Mouse (Mus musculus) Muller cell, postnatal 12 days (primary cell): Measurements from ENCODE around the gene Pptc7.

Experiments used
- DNase-seq: peaks from one replicate; pipeline ENCODE4 v3.0.0-alpha.2; 2015; ENCODE audit errors: inconsistent ontology term

The Pptc7 gene

GRCm38 (mm10) chr5:122267136-122267535 is 17.0 kb upstream of the Pptc7 start:
- DNase-seq = no peak

DNA sequence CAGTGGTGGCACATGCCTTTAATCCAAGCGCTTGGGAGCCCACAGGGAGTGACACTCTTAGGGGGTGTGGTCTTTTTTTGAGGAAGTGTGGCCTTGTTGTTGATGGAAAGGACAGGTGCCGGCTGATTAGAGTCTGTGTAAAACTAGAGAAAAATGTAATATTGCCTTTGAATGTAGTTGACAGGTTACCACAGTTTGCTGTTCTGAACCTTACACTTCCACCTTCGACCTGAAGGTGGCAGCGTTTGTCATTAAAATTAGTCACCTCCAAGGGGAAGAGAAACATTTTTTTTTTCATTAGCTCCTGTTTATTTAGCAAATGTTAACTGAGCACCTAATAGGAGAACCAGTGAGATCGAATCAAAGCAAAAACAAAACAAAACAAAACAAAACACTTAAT is 16.3 kb upstream of the Pptc7 start:
- DNase-seq = peak; percentile 25

- DNase-seq = no peak
Observed at GRCm38 (mm10) chr5:122268858-122269604, 15.1 kb upstream of the Pptc7 start.

DNA sequence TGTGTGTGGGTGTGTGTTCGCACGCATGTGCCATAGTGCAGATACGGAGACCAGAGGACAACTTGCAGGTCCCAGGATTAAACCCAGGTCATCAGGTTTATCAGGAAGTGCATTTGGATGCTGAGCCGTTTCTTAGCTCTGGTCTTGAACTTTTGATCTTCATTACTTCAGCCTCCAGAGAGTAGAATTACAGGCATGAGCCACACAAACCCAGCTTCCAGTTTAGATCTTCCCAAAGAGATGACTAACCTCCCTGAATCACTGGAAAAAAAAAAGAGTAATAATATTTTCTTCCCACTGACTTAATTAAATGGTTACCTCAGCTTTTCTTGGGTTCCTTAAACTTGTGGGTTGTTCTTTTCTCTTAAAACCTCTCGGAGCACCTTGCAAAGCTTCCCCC is 11.3 kb upstream of the Pptc7 start:
- no peak for DNase-seq

- no peak for DNase-seq
Observed at GRCm38 (mm10) chr5:122274785-122275184, 9.4 kb upstream of the Pptc7 start.

DNA sequence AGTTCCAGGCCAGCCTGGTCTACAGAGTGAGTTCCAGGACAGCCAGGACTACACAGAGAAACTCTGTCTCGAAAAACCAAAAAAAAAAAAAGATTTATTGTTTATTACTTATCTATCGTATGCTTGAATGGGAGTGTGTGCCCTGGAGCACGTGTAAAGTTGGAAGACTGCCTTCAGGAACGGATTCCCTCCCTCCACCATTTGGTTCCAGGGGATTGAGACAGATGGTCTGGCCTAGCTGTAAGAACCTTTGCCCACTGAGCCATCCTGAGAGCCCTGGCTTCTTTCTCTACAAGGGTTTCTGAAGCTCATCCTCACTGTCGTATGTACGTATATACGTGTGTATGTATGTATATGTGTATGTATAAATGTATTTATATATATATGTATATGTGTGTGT is 5.2 kb upstream of the Pptc7 start:
- no peak for DNase-seq

GRCm38 (mm10) chr5:122279799-122280421 is 4.3 kb upstream of the Pptc7 start:
- no peak for DNase-seq

DNA sequence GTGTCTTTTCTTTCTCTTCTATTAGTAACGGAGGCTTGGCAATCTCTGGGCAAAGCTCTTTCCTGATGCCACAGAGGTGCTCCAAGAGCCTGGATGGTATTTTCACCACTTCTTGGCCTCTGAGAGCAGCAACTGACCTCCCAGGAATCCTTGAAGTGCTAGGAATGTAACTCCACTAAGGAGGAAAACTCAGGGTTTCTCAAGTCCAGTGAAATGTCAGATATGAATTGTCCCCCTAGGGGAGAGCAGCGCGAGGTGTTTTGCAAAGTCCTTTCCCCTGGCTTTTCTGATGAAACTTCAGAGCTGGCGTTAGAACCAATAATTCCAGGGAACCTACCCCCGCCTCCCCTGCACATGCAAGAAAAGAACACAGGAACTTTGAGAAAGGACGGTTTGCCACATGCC is 3.7 kb upstream of the Pptc7 start:
- DNase-seq = peak; percentile 37

- DNase-seq = peak; percentile 54
Observed at GRCm38 (mm10) chr5:122280827-122281462, 3.2 kb upstream of the Pptc7 start.

GRCm38 (mm10) chr5:122283828-122284182 is 360 bp upstream of the Pptc7 start:
- no peak for DNase-seq

DNA sequence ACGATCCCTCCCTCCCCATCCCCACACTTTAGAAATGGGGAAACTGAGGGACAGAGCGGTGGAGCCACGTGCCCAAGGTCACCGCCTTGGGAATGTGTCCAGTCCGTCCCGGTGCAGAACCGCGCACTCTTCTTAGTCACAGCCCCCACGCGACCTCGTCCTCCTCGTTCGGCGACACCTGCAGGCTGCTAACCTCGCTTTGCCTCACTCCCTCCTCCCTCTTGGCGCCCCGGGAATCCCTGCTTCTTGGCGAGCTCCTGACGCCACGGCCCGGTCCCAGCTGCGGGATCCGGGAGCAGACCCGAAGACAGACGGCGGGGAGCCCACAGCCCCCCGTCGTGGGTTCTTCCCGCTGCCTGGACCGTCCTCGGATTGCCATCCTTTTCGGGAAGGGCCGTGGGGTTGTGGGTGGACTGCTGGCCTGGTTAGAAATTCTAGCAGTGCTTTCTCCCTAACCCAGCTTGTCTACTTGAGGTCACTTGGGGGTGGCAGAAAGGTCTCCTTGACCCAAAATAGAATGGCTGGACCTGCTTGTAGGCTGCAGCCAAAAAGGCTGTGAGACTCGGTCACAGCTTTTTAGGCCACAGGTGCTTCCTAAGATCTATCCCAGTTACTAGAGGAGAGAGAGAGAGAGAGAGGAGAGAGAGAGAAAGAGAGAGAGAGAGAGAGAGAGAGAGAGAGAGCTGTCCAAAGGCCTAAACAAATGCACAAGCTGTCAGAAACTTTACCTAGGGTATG is 1.0 kb downstream of the Pptc7 start:
- peak; percentile 64 for DNase-seq

DNA sequence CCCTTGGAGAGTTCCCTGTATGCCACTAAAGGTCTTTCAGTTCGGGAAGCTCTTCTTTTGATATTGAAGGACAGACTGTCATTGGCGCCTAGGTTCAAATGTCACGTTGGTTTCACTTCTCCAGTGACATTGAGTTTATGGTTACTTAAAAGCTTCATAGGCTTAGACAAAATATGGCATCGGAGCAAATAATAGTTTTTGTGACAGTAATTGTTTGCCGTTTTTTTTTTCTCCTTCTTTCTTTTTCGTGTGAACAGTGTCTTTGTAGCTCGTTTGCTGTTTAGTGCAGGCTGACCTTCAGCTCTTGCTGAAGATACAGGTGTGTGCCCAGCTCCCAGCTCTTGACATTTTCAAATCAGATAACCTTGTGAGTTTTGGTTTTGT is 1.6 kb downstream of the Pptc7 start:
- no peak for DNase-seq

- no peak for DNase-seq
Observed at GRCm38 (mm10) chr5:122286191-122286590, 2.0 kb downstream of the Pptc7 start.

GRCm38 (mm10) chr5:122287026-122287425 is 2.9 kb downstream of the Pptc7 start:
- DNase-seq = no peak

GRCm38 (mm10) chr5:122288147-122288811 is 4.1 kb downstream of the Pptc7 start:
- no peak for DNase-seq

- DNase-seq = no peak
Observed at GRCm38 (mm10) chr5:122291149-122291548, 7.0 kb downstream of the Pptc7 start.

GRCm38 (mm10) chr5:122291553-122292339 is 7.6 kb downstream of the Pptc7 start:
- DNase-seq = no peak

- no peak for DNase-seq
Observed at GRCm38 (mm10) chr5:122293131-122293530, 9.0 kb downstream of the Pptc7 start.

GRCm38 (mm10) chr5:122294219-122294735 is 10.1 kb downstream of the Pptc7 start:
- no peak for DNase-seq

DNA sequence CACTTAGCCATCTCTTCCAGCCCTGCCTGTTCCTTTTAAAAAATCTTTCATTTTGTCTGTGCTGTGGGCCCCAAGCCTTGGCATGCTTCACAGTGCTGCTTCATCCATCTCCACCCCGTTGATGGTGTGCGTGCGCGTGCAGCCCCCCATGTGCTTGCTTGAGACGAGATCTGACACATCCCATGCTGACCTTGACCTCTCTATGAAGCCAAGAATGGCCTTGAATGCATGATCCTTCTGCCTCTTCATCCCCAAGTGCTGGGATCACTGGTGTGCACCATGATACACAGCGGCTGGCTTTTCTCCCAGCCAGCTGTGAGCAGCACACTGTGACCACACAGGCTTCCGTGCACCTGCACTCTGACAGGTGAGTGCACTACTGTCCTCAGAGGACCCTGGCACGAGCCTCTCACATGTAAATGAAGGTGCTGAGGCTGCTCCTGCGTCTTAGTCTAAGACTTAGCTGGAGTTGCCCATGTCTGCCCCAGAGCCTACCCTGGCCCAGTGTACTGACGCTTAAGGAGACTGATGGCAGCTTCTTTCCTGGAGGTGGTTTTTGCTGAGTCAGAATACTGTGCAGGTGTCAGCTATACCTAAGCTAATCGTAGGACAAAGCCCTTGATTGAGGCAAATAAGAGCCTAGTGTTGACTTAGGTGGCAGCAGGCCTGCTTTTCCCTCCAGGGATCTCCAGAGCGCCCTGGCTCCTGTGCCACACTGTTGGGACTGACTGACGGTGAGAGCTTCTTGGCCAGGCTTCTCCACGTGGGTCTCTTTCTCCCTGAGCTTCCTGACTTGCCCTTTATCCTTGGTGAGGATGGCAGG is 11.2 kb downstream of the Pptc7 start:
- DNase-seq = no peak
